Mouse (Mus musculus) bone marrow, adult 2 months (tissue): Measurements from ENCODE around the gene 1110051M20Rik.

Source experiments
- CTCF ChIP-seq: fragments of 200-500 bp; IDR thresholded peaks from 2 replicates; pipeline ENCODE4 v1.5.1; 2011; ENCODE audit warnings: low read length, control low read depth; ENCODE audit not compliant: control insufficient read depth, insufficient read depth
- POLR2A ChIP-seq: fragments of 200-500 bp; IDR thresholded peaks from 2 replicates; pipeline ENCODE4 v1.6.1; 2011; ENCODE audit warnings: low read depth, mild to moderate bottlenecking, control low read depth, low read length, borderline replicate concordance; ENCODE audit not compliant: control insufficient read depth

- no peak for TF ChIP-seq CTCF
- no peak for TF ChIP-seq POLR2A
Observed at GRCm38 (mm10) chr2:91299156-91299555, 145.3 kb downstream of the 1110051M20Rik start.
